Mouse (Mus musculus) adipocyte (in vitro differentiated cells): ENCODE results near the gene Pacs2.

Experiments
- DNase-seq: peaks from one replicate; pipeline ENCODE4 v3.0.0-alpha.2; 2016; ENCODE audit warnings: low spot score

Pacs2 gene

GRCm38 (mm10) chr12:113042543-113042942 is 28.2 kb downstream of the Pacs2 start:
- DNase-seq: no peak

GRCm38 (mm10) chr12:113044916-113045677 is 30.8 kb downstream of the Pacs2 start:
- DNase-seq: peak; percentile 30

GRCm38 (mm10) chr12:113046861-113047260 is 32.6 kb downstream of the Pacs2 start:
- no peak for DNase-seq

- no peak for DNase-seq
Observed at GRCm38 (mm10) chr12:113048103-113048502, 33.8 kb downstream of the Pacs2 start.

GRCm38 (mm10) chr12:113049836-113050235 is 35.5 kb downstream of the Pacs2 start:
- no peak for DNase-seq

- no peak for DNase-seq
Observed at GRCm38 (mm10) chr12:113050671-113051070, 36.4 kb downstream of the Pacs2 start.

- no peak for DNase-seq
Observed at GRCm38 (mm10) chr12:113051628-113052403, 37.5 kb downstream of the Pacs2 start.

- no peak for DNase-seq
Observed at GRCm38 (mm10) chr12:113056089-113056488, 41.8 kb downstream of the Pacs2 start.

GRCm38 (mm10) chr12:113060178-113060577 is 45.9 kb downstream of the Pacs2 start:
- no peak for DNase-seq

- no peak for DNase-seq
Observed at GRCm38 (mm10) chr12:113061606-113062005, 47.3 kb downstream of the Pacs2 start.

GRCm38 (mm10) chr12:113062201-113062600 is 47.9 kb downstream of the Pacs2 start:
- no peak for DNase-seq

- DNase-seq: no peak
Observed at GRCm38 (mm10) chr12:113063700-113064099, 49.4 kb downstream of the Pacs2 start.

- DNase-seq: no peak
Observed at GRCm38 (mm10) chr12:113068002-113068401, 53.7 kb downstream of the Pacs2 start.

- DNase-seq: no peak
Observed at GRCm38 (mm10) chr12:113069389-113069788, 55.1 kb downstream of the Pacs2 start.

GRCm38 (mm10) chr12:113071321-113071720 is 57.0 kb downstream of the Pacs2 start:
- no peak for DNase-seq

GRCm38 (mm10) chr12:113071827-113072226 is 57.5 kb downstream of the Pacs2 start:
- no peak for DNase-seq

- DNase-seq: no peak
Observed at GRCm38 (mm10) chr12:113073420-113074328, 59.4 kb downstream of the Pacs2 start.

GRCm38 (mm10) chr12:113074329-113075062 is 60.2 kb downstream of the Pacs2 start, which contains the start of gene Tex22:
Gene Tex22, plus strand, starts transcription at chr12:113074502.
- DNase-seq: no peak

GRCm38 (mm10) chr12:113075063-113075454 is 60.8 kb downstream of the Pacs2 start:
- peak; percentile 69 for DNase-seq

GRCm38 (mm10) chr12:113075486-113075885 is 61.2 kb downstream of the Pacs2 start:
- no peak for DNase-seq

- DNase-seq: no peak
Observed at GRCm38 (mm10) chr12:113087276-113087675, 73.0 kb downstream of the Pacs2 start.
